In the genomic region with DNA sequence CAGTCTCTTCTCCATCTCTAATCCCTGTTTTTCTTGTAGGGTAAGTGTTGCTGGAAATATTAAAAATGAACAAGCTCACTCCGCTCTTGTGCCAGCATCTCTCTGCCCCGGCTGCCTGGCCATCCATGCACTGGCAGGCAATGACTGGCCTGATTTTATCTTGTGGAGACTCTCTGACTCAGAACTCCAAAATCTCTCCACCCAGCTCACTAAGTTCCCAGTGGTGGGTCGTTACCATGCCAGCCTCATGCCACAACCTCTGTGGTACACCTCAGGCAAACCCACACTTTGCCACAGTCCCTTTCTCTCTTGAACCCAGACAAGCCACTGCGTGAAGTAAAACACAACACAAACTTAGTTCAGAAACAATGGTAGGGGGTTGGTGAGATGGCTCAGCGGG, we compare ENCODE assay signal across 18 mouse cellular contexts.
"Had no signal": no experiment of that assay in that cellular context is flagged by ENCODE, and none has a peak within 500 bp of the region (broad histone marks: within the 10 kb centered on the region; RNA-seq: fewer than 3 reads in every experiment).

No protein-coding gene starts in this region.

- H3K27ac ChIP-seq: limb, embryonic 10.5 days; limb, embryonic 13.5 days; liver, embryonic 13.5 days; macrophage; midbrain, embryonic 12.5 days; midbrain, embryonic 15.5 days; neural tube, embryonic 13.5 days; stomach, postnatal 0 days had no signal

- H3K36me3 ChIP-seq: limb, embryonic 10.5 days; limb, embryonic 13.5 days; liver, embryonic 13.5 days; midbrain, embryonic 12.5 days; midbrain, embryonic 15.5 days; neural tube, embryonic 13.5 days had no signal

- H3K4me3 ChIP-seq: limb, embryonic 10.5 days; limb, embryonic 13.5 days; liver, embryonic 13.5 days; midbrain, embryonic 12.5 days; midbrain, embryonic 15.5 days; neural tube, embryonic 13.5 days had no signal

- H3K4me2 ChIP-seq: limb, embryonic 13.5 days; liver, embryonic 13.5 days; midbrain, embryonic 12.5 days; midbrain, embryonic 15.5 days; neural tube, embryonic 13.5 days had no signal

- DNase-seq: kidney, adult 9 months; kidney, postnatal 14 days; kidney, postnatal 4 days; liver, embryonic 13.5 days; lung, adult 2 months; right cerebral cortex, adult 18-20 months; right cerebral cortex, postnatal 14 days; right cerebral cortex, postnatal 4 days; thymus, adult 2 months; thymus, postnatal 14 days; thymus, postnatal 4 days had no signal

- H3K27me3 ChIP-seq: limb, embryonic 13.5 days; liver, embryonic 13.5 days; midbrain, embryonic 12.5 days; midbrain, embryonic 15.5 days; neural tube, embryonic 13.5 days had no signal

- ATAC-seq: midbrain, embryonic 15.5 days had no signal

- H3K9me3 ChIP-seq: limb, embryonic 10.5 days; limb, embryonic 13.5 days; liver, embryonic 13.5 days; midbrain, embryonic 12.5 days; midbrain, embryonic 15.5 days; neural tube, embryonic 13.5 days had no signal

- H3K9ac ChIP-seq: limb, embryonic 13.5 days; liver, embryonic 13.5 days; midbrain, embryonic 12.5 days; midbrain, embryonic 15.5 days; neural tube, embryonic 13.5 days had no signal
